Mouse (Mus musculus): ENCODE results near the gene Vgll2.

- no peak for TF ChIP-seq CTCF (IDR thresholded peaks at IDR 0.05; ENCODE audit: borderline replicate concordance, insufficient read depth, low read depth, low read length)
- no peak for TF ChIP-seq POLR2A (IDR thresholded peaks at IDR 0.05; ENCODE audit: borderline replicate concordance, insufficient read depth, low read length)
These were observed 1.7 kb downstream of the Vgll2 start for GRCm38 (mm10) chr10:52024053-52024410.
